Mouse (Mus musculus): Measurements from ENCODE around the gene 2310033P09Rik.
"Not testable (repeated sequence)": the region's sequence is repeated elsewhere in the genome, so short reads cannot be mapped to it uniquely, and the experiment has no call there.

Gene 2310033P09Rik

GRCm38 (mm10) chr11:59201216-59202002 is 6.7 kb upstream of the 2310033P09Rik start:
- DNase-seq (ENCODE audit: low read depth, low spot score): no peak

GRCm38 (mm10) chr11:59202081-59202995 is 5.8 kb upstream of the 2310033P09Rik start, which contains the start of gene Mrpl55:
TSS of gene Mrpl55 (plus strand) at chr11:59202486.
- DNase-seq (ENCODE audit: low read depth, low spot score): peak; percentile 87

GRCm38 (mm10) chr11:59209003-59209441 is 901 bp downstream of the 2310033P09Rik start:
- DNase-seq (ENCODE audit: low read depth, low spot score): no peak

- DNase-seq (ENCODE audit: low read depth, low spot score): no peak
These were observed 1.5 kb downstream of the 2310033P09Rik start for GRCm38 (mm10) chr11:59209580-59209979.

DNA sequence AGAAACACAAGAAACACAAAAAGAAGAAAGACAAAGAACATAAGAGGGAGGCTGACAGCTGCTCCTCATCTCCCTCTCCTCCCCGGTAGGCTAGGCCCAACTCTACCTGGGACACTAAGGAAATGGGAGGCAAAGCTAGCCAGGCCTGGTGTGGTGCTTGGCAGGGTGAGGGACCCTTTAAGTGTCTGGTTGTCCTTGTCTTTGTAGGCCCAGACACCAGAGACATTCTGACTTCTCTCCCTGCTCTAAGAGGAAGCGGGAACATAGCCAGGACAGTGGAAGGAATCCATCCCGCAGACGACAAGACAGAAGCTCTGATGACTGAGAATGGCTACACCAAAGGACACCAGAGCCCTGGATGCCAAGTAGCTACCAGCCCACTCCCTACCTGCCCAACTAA is 1.9 kb downstream of the 2310033P09Rik start:
- DNase-seq (ENCODE audit: low read depth, low spot score): no peak

- not testable (repeated sequence) for DNase-seq (ENCODE audit: low read depth, low spot score)
These were observed 3.4 kb downstream of the 2310033P09Rik start for GRCm38 (mm10) chr11:59211561-59211960.

GRCm38 (mm10) chr11:59212320-59212719 is 4.2 kb downstream of the 2310033P09Rik start:
- not testable (repeated sequence) for DNase-seq (ENCODE audit: low read depth, low spot score)

DNA sequence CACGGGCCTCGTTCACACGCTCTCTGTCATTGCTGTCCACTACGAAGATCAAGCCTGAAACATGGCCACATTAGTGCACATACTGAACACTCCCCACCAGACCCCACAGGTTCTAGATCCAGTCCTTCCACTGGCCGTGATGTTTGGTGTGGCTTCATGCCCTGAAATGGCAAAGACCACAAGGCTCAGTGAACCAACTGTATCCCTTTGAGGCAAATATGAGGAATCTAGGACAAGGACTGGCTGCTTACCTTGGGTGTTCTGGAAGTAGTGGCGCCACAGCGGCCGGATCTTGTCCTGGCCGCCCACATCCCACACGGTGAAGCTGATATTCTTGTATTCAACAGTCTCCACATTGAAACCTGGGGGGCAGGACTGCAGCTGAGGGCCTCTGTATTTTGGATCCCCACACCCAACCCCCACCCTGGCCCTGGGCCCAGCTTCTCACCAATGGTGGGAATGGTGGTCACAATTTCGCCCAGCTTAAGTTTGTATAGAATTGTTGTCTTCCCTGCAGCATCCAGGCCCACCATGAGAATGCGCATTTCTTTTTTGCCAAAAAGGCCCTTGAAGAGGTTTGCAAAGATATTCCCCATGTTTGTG is 4.9 kb downstream of the 2310033P09Rik start:
- DNase-seq (ENCODE audit: low read depth, low spot score): no peak

DNA sequence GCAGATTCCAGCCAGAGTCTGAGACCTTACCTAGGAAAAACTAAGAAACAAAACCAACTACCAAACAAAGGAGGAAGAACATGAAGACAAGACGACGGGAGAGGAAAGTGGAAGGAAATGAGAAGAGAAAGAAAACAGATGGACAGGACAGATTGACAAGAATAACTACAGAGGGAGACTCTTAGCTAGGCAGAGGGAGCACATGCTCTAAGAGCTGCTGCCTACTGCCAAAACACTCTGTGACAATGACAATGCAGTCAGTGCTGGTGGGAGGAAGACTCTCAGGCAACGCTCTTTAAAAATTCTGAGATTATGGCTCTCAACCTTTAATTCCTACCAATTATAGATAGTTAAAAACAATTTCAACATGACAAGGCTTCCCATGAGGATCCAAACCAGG is 8.8 kb downstream of the 2310033P09Rik start:
- DNase-seq (ENCODE audit: low read depth, low spot score): no peak

DNA sequence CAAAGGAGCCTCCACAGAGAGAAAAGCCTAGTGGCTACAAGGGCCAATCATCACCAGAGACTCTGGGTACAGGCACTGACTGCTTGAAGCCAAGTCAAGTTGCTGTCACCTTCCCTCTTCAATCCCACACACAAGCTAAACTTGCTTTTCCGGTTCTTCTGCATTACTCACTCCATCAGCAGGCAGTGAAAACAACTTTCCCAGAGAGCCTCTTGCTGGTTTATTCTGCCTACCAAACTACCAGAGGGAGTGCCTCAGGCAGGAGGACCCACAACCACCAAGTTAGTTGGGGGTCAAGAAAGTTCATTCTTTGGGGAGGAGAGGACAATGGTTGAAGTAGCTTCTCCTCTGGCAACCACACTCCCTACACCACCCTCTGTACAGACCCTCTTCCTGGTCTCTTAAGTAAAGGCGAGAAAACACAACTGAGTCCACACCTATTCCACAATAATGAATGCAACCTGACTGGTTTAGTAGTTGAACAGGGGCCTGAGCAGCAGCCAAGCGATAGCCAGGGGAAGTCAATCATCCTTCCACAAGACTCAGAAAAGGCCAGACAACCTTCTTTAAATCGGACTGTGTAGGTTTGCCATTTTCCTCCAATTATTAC is 10.4 kb downstream of the 2310033P09Rik start:
- DNase-seq (ENCODE audit: low read depth, low spot score): no peak

- no peak for DNase-seq (ENCODE audit: low read depth, low spot score)
These were observed 10.9 kb downstream of the 2310033P09Rik start for GRCm38 (mm10) chr11:59219064-59219463.

DNA sequence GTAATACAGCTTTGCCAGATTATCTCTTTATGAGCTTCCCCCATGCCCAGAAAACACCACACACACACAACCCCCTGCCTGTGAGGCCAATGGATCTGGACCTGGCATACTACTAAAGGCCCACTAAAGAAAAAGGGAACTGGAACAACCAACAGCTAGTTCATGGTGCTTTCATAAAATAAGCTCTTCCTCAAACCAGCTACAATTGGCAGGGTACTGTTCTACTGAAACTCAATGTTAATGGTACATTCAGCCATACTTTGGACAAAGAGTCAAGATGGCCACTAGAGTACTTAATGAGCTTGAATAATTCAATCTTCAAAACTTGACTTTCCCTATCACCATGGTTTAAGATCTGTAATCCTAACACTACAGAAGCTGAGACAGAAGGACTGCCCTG is 13.5 kb downstream of the 2310033P09Rik start:
- DNase-seq (ENCODE audit: low read depth, low spot score): no peak

DNA sequence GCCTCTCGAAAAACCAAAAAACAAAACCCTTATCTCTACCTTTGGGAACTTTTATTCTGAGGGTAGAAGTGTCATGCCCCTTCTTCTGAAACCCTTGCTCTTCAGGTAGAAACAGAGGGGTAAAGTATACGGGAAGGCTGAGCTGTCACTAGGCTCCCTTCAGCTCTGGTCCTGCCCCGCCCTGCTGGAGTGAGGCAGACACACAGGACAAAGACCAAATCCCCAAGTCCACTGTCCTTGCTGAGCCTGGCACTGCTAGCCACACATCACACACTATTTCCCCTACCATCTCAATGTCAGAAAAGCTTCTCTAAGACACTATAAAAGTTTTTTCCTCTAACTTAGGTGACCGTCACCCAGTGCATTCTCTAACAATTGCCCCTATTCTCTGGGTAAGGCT is 14.2 kb downstream of the 2310033P09Rik start:
- no peak for DNase-seq (ENCODE audit: low read depth, low spot score)

GRCm38 (mm10) chr11:59224025-59224424 is 15.9 kb downstream of the 2310033P09Rik start:
- DNase-seq (ENCODE audit: low read depth, low spot score): no peak

DNA sequence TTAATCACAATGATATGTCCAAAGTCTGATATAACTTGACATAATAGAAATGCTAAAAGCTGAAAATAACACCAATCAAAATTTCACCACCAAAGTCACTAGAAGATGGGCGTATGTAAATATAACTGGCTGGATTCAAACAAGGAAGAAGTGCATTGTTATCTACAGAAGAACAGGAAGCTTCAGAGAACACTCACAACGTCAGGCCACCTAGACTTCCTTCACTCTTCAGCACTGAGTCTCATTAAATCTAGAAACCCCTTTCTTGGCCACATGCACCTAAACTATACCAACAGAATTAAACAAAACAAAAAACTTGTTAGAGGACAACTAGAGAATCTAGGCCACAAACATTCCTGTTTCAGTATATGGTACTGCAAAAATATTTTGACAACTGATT is 16.3 kb downstream of the 2310033P09Rik start:
- no peak for DNase-seq (ENCODE audit: low read depth, low spot score)

- DNase-seq (ENCODE audit: low read depth, low spot score): no peak
These were observed 17.0 kb downstream of the 2310033P09Rik start for GRCm38 (mm10) chr11:59225167-59225566.

GRCm38 (mm10) chr11:59226251-59226650 is 18.1 kb downstream of the 2310033P09Rik start:
- DNase-seq (ENCODE audit: low read depth, low spot score): no peak

DNA sequence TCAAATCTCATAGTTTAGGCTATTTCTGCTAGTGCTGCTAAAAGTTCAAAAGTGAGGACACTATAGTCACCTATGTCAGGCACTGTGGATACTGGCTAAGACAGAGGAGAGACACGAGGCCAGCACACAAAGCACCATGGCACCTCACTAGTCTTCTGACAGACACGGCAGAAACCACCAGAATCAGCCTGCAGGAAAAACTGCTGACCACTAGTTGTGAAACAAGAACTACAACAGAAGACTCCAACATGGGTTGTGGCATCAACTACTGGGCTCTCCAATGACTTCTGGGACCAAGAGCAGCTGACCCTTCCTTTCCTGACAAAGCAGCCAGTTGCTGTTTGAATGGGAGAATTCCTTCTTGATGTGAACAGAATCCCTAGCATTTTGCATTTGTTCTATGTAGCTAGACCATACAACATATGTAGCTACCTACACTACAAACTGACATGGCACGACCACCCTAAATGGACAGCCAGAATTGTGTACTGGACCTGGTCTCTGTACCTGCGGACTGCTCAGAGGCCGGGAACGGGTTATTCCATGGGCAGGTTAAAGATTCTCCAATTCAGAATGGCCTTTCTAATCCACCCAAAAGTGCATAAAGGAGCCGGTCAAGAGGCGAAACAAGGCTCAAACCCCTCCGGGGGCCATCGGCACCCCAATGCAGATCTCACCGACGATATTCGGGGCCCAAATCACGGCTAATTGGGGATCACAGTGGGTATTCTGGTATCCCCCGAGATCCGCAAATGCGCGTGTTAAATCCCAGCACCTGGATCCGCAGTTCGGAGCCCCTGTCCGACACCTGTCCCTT is 18.9 kb downstream of the 2310033P09Rik start:
- no peak for DNase-seq (ENCODE audit: low read depth, low spot score)

GRCm38 (mm10) chr11:59227604-59228121 is 19.5 kb downstream of the 2310033P09Rik start:
- no peak for DNase-seq (ENCODE audit: low read depth, low spot score)
